Mouse (Mus musculus) liver, postnatal 0 days (tissue): ENCODE data around the gene Usp32. TPM values are rescaled to one million over a fixed set of nuclear protein-coding genes. Genes with fewer than 3 reads are reported as not detected.

Source experiments
- ATAC-seq: fragments of 200-750 bp; cut with Nextera tagmentation; 2 replicates; pipeline ENCODE4 v1.8.0; 2017; ENCODE audit warnings: mild to moderate bottlenecking, moderate library complexity
- DNase-seq: peaks from one replicate; pipeline ENCODE4 v3.0.0-alpha.2; 2016
- H3K27ac ChIP-seq: fragments of 300-500 bp; sonication (generic); 2 replicates; pipeline ENCODE4 v1.5.1; 2014; ENCODE audit warnings: antibody characterized with exemption, moderate library complexity, mild to moderate bottlenecking, low read depth
- H3K27me3 ChIP-seq: fragments of 300-500 bp; sonication (generic); 2 replicates; pipeline ENCODE4 v1.6.1; 2014; ENCODE audit warnings: low read length, control low read depth, mixed read lengths; ENCODE audit not compliant: insufficient read depth
- H3K36me3 ChIP-seq: fragments of 300-500 bp; sonication (generic); replicated peaks from 2 replicates; pipeline ENCODE4 v1.6.1; 2014; ENCODE audit warnings: mild to moderate bottlenecking, control low read depth, low read length, moderate library complexity, mixed read lengths; ENCODE audit not compliant: insufficient read depth
- H3K4me1 ChIP-seq: fragments of 300-500 bp; sonication (generic); 2 replicates; pipeline ENCODE4 v1.6.1; 2014; ENCODE audit warnings: antibody characterized with exemption, mild to moderate bottlenecking, control low read depth; ENCODE audit not compliant: insufficient read depth
- H3K4me2 ChIP-seq: fragments of 300-500 bp; sonication (generic); 2 replicates; pipeline ENCODE4 v1.6.1; 2014; ENCODE audit warnings: low read depth, mild to moderate bottlenecking, low read length, moderate library complexity, mixed read lengths
- H3K4me3 ChIP-seq: fragments of 300-500 bp; sonication (generic); 2 replicates; pipeline ENCODE4 v1.5.1; 2014; ENCODE audit warnings: low read depth, low read length
- H3K9ac ChIP-seq: fragments of 300-500 bp; sonication (generic); replicated peaks from 2 replicates; pipeline ENCODE4 v1.6.1; 2014; ENCODE audit warnings: mild to moderate bottlenecking, moderate library complexity
- H3K9me3 ChIP-seq: fragments of 300-500 bp; sonication (generic); 2 replicates; pipeline ENCODE4 v1.6.1; 2016; ENCODE audit warnings: mild to moderate bottlenecking, control low read depth, low read length, mixed read lengths
- CTCF ChIP-seq: sonication (generic); IDR thresholded peaks from 2 replicates; pipeline ENCODE4 v1.5.1; 2016; ENCODE audit warnings: antibody characterized with exemption, low read depth
- EP300 ChIP-seq: IDR thresholded peaks from 2 replicates; pipeline ENCODE4 v1.6.1; 2016; ENCODE audit warnings: antibody characterized with exemption, low read depth, mild to moderate bottlenecking
- WGBS: fragments of 180-500 bp; shearing (Covaris S2); extraction: QIAGEN DNeasy Blood & Tissue Kit; methylation state at CpG from one replicate; pipeline ENCODE4 v1.1.7; 2014; ENCODE audit not compliant: insufficient replicate concordance; 5-methylcytosine and 5-hydroxymethylcytosine counted together
- polyA plus RNA-seq: library from polyadenylated mRNA; unstranded; fragments of >200 nt; fragmentation: Nextera tagmentation; extraction: Ambion mirVana; gene quantifications from 2 replicates; pipeline ENCODE4 v1.2.1, GENCODE M21; 2015

Usp32 gene
- polyA plus RNA-seq, 1 experiment from 2014 or later, result 6.1 TPM

- H3K4me3 ChIP-seq, result no peak overlapping the region
- TF ChIP-seq EP300, result no peak
- TF ChIP-seq CTCF, result no peak
- no peaks in the 10 kb centered on the region for H3K4me1 ChIP-seq
Observed at GRCm38 (mm10) chr11:84995241-84995640, 144.7 kb downstream of the Usp32 start.

GRCm38 (mm10) chr11:84992996-84993395, 147.0 kb downstream of the Usp32 start:
- H3K36me3 ChIP-seq, result peaks cover 47% of the 10 kb centered on the region
- no peak overlapping the region for H3K27ac ChIP-seq
- H3K4me1 ChIP-seq, result no peaks in the 10 kb centered on the region
- H3K4me3 ChIP-seq, result no peak overlapping the region
- ATAC-seq (no peak), DNase-seq (no peak)
- no peak overlapping the region for H3K4me2 ChIP-seq
- no peaks in the 10 kb centered on the region for H3K27me3 ChIP-seq
- TF ChIP-seq CTCF (0 out of 2 replicates have a peak, but pooled peaks have one; percentile 4), EP300 (no peak)
- no peak overlapping the region for H3K9ac ChIP-seq
- H3K9me3 ChIP-seq, result no peaks in the 10 kb centered on the region
- 88% methylated on average over 1 of the region's 1 CpGs for WGBS

More at GRCm38 (mm10) chr11:84995241-84995640, 144.7 kb downstream of the Usp32 start:
- Histone ChIP-seq H3K27me3 (no peaks in the 10 kb centered on the region), H3K36me3 (peaks cover 41% of the 10 kb centered on the region), H3K9me3 (no peaks in the 10 kb centered on the region), H3K4me2 (no peak overlapping the region), H3K27ac (no peak overlapping the region), H3K9ac (no peak overlapping the region)
- no peak for DNase-seq
- no peak for ATAC-seq
- WGBS, result 97% methylated on average over 1 of the region's 1 CpGs

- Histone ChIP-seq H3K9ac (no peak overlapping the region), H3K27ac (no peak overlapping the region), H3K4me1 (no peaks in the 10 kb centered on the region), H3K4me2 (no peak overlapping the region), H3K36me3 (peaks cover 57% of the 10 kb centered on the region), H3K9me3 (no peaks in the 10 kb centered on the region), H3K4me3 (no peak overlapping the region), H3K27me3 (no peaks in the 10 kb centered on the region)
- no peak for DNase-seq
- ATAC-seq, result no peak
- no peak for TF ChIP-seq CTCF
- no peak for TF ChIP-seq EP300
- 91% methylated on average over 3 of the region's 3 CpGs for WGBS
Observed at GRCm38 (mm10) chr11:84988341-84988919, 151.5 kb downstream of the Usp32 start.

- H3K4me3 ChIP-seq, result no peak overlapping the region
- no peak overlapping the region for H3K27ac ChIP-seq
- H3K4me1 ChIP-seq, result no peaks in the 10 kb centered on the region
- no peaks in the 10 kb centered on the region for H3K9me3 ChIP-seq
- TF ChIP-seq EP300 (no peak), CTCF (no peak)
- H3K27me3 ChIP-seq, result no peaks in the 10 kb centered on the region
- ATAC-seq (no peak), DNase-seq (no peak)
- peaks cover 45% of the 10 kb centered on the region for H3K36me3 ChIP-seq
- no peak overlapping the region for H3K9ac ChIP-seq
- 79% methylated on average over 6 of the region's 6 CpGs for WGBS
- no peak overlapping the region for H3K4me2 ChIP-seq
Observed at GRCm38 (mm10) chr11:84985421-84985820, 154.5 kb downstream of the Usp32 start.

- Histone ChIP-seq H3K27me3 (no peaks in the 10 kb centered on the region), H3K4me3 (no peak overlapping the region), H3K4me1 (no peaks in the 10 kb centered on the region), H3K9me3 (no peaks in the 10 kb centered on the region), H3K36me3 (peaks cover 14% of the 10 kb centered on the region), H3K9ac (no peak overlapping the region), H3K4me2 (no peak overlapping the region), H3K27ac (no peak overlapping the region)
- TF ChIP-seq CTCF (no peak), EP300 (no peak)
- peak; percentile 7 for DNase-seq
- 83% methylated on average over 2 of the region's 2 CpGs for WGBS
- ATAC-seq, result no peak
Observed at GRCm38 (mm10) chr11:84980697-84981096, 159.3 kb downstream of the Usp32 start.

GRCm38 (mm10) chr11:84979351-84979750, 160.6 kb downstream of the Usp32 start:
- Histone ChIP-seq H3K4me3 (no peak overlapping the region), H3K4me2 (no peak overlapping the region), H3K36me3 (peaks cover 4% of the 10 kb centered on the region; the same call in 1 of the 2 replicates), H3K9ac (no peak overlapping the region), H3K27me3 (no peaks in the 10 kb centered on the region), H3K4me1 (no peaks in the 10 kb centered on the region), H3K9me3 (no peaks in the 10 kb centered on the region), H3K27ac (no peak overlapping the region)
- ATAC-seq (no peak), DNase-seq (peak; percentile 14)
- TF ChIP-seq EP300 (0 out of 2 replicates have a peak, but pooled peaks have one; percentile 19), CTCF (no peak)
- WGBS, result 11% methylated on average over 1 of the region's 1 CpGs
